Mouse (Mus musculus) heart, embryonic 11.5 days (tissue): ENCODE data around the gene Fyb2. TPM values are rescaled to one million over a fixed set of nuclear protein-coding genes. Genes with fewer than 3 reads are reported as not detected.

ENCODE experiments used
- ATAC-seq: fragments of 200-750 bp; cut with Nextera tagmentation; replicated peaks from 2 replicates; pipeline ENCODE4 v1.8.0; 2017; ENCODE audit warnings: moderate library complexity; ENCODE audit not compliant: insufficient number of reproducible peaks, low FRiP score, low TSS enrichment
- H3K27ac ChIP-seq: fragments of 300-500 bp; sonication (generic); 2 replicates; pipeline ENCODE4 v1.5.1; 2014; ENCODE audit warnings: mild to moderate bottlenecking, low read depth, low read length
- H3K27me3 ChIP-seq: fragments of 300-500 bp; sonication (generic); 2 replicates; pipeline ENCODE4 v1.6.1; 2014; ENCODE audit warnings: mild to moderate bottlenecking, low read length, mixed read lengths; ENCODE audit not compliant: control insufficient read depth, insufficient read depth
- H3K36me3 ChIP-seq: fragments of 300-500 bp; sonication (generic); 2 replicates; pipeline ENCODE4 v1.6.1; 2014; ENCODE audit warnings: mild to moderate bottlenecking, low read length, moderate library complexity, mixed read lengths; ENCODE audit not compliant: control insufficient read depth, insufficient read depth
- H3K4me1 ChIP-seq: fragments of 300-500 bp; sonication (generic); 2 replicates; pipeline ENCODE4 v1.6.1; 2014; ENCODE audit warnings: low read length; ENCODE audit not compliant: control insufficient read depth, insufficient read depth
- H3K4me2 ChIP-seq: fragments of 300-500 bp; sonication (generic); 2 replicates; pipeline ENCODE4 v1.6.1; 2014; ENCODE audit warnings: mild to moderate bottlenecking, moderate library complexity
- H3K4me3 ChIP-seq: fragments of 300-500 bp; sonication (generic); 2 replicates; pipeline ENCODE4 v1.5.1; 2014; ENCODE audit warnings: low read depth, low read length
- H3K9ac ChIP-seq: fragments of 300-500 bp; sonication (generic); 2 replicates; pipeline ENCODE4 v1.6.1; 2014; ENCODE audit warnings: mild to moderate bottlenecking, low read depth, low read length, moderate library complexity
- H3K9me3 ChIP-seq: fragments of 300-500 bp; sonication (generic); replicated peaks from 2 replicates; pipeline ENCODE4 v1.6.1; 2016; ENCODE audit warnings: low read length; ENCODE audit not compliant: control insufficient read depth
- WGBS: fragments of 180-500 bp; shearing (Covaris S2); extraction: QIAGEN DNeasy Blood & Tissue Kit; methylation state at CpG from one replicate; pipeline ENCODE4 v1.1.7; 2014; ENCODE audit not compliant: insufficient replicate concordance; 5-methylcytosine and 5-hydroxymethylcytosine counted together
- polyA plus RNA-seq: library from polyadenylated mRNA; unstranded; fragments of >200 nt; fragmentation: Nextera tagmentation; extraction: Ambion mirVana; gene quantifications from 2 replicates; pipeline ENCODE4 v1.2.1, GENCODE M21; 2014

Fyb2 gene
- polyA plus RNA-seq, 1 experiment from 2014 or later = 0.06 TPM

DNA sequence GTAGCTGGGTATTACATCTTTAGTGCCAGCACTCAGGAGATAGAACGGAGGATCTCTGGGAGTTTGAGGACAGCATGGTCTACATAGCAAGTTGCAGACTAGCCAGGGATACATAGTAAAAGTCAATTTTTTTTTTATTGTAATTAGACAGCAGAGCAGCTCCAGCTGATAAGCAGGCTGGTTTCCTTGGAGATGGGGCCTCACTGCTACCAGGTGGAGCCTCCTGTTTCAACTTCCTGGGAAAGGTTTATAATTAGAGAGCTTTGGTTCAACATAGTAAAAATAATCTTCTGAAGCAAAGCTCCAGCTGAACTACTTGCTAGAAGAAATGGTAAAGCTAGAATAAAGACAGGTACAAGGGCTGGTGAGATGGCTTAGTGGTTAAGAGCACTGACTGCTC lies 136.8 kb downstream of the Fyb2 start:
- Histone ChIP-seq H3K4me1 (peaks cover 8% of the 10 kb centered on the region), H3K4me3 (no peak overlapping the region), H3K9ac (no peak overlapping the region), H3K36me3 (peaks cover 3% of the 10 kb centered on the region; the same call in 1 of the 2 replicates), H3K9me3 (no peaks in the 10 kb centered on the region), H3K27me3 (no peaks in the 10 kb centered on the region), H3K27ac (no peak overlapping the region), H3K4me2 (no peak overlapping the region)
- WGBS = 78% methylated on average over 1 of the region's 1 CpGs
- no peak for ATAC-seq

DNA sequence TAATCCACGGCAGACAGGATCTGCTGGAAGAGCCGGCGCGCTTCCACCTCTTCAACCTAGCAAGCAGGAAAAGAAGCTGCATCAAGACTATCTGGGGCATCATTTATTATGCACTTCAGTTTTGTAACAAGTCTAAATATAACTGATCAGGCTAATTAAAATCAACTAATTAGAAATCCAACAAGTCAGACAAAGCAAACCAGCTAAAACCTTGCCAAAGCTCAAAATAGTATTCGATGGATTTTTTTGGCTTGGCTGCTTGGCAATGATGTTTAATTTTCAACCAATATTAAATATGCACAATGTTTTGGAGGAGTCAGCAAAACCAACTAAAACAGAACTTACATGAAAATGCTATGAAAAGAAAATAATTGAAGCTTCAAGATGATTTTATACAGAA lies 138.0 kb downstream of the Fyb2 start:
- 91% methylated on average over 5 of the region's 5 CpGs for WGBS
- Histone ChIP-seq H3K4me2 (no peak overlapping the region), H3K27me3 (no peaks in the 10 kb centered on the region), H3K9me3 (no peaks in the 10 kb centered on the region), H3K4me3 (no peak overlapping the region), H3K9ac (no peak overlapping the region), H3K4me1 (no peaks in the 10 kb centered on the region), H3K27ac (no peak overlapping the region), H3K36me3 (peaks cover 3% of the 10 kb centered on the region; the same call in 1 of the 2 replicates)
- no peak for ATAC-seq

Other genes starting within 250 kb of the Fyb2 start
- gene C8b, start 147.1 kb upstream of the Fyb2 start, polyA plus RNA-seq = 0.11 TPM in 1 of 2 replicates, not detected in the other
- not detected in 2 replicates for gene Gm17662, start 56.1 kb upstream of the Fyb2 start, polyA plus RNA-seq
- gene C8a, start 37.1 kb upstream of the Fyb2 start, polyA plus RNA-seq = 0.36 TPM in 1 of 2 replicates, not detected in the other
- 38.8 and 49.1 TPM in 2 replicates for gene Prkaa2, start 196.4 kb downstream of the Fyb2 start, polyA plus RNA-seq
- gene Plpp3, start 243.9 kb downstream of the Fyb2 start, polyA plus RNA-seq = 23.8 and 25.7 TPM in 2 replicates